Mouse (Mus musculus): ENCODE measurements around the gene Cntn5. TPM values are rescaled to one million over a fixed set of nuclear protein-coding genes. Genes with fewer than 3 reads are reported as not detected.

The Cntn5 gene
- polyA plus RNA-seq, 1 experiment from 2014 or later, result 0.63 TPM

GRCm38 (mm10) chr9:10718986-10719385, 185.6 kb downstream of the Cntn5 start:
- Histone ChIP-seq H3K9me3 (replicated peaks) (no peaks in the 10 kb centered on the region), H3K27me3 (ENCODE audit: low read depth, poor library complexity, severe bottlenecking) (no peaks in the 10 kb centered on the region), H3K36me3 (no peaks in the 10 kb centered on the region), H3K4me1 (no peaks in the 10 kb centered on the region), H3K4me3 (no peak overlapping the region), H3K27ac (replicated peaks) (no peak overlapping the region)
- no peak for DNase-seq (ENCODE audit: low spot score)
- WGBS, result 79% methylated on average over 3 of the region's 3 CpGs

- no peak for DNase-seq (ENCODE audit: low spot score)
- no peaks in the 10 kb centered on the region for H3K4me1 ChIP-seq
Observed at GRCm38 (mm10) chr9:10713641-10714040, 190.9 kb downstream of the Cntn5 start.

DNA sequence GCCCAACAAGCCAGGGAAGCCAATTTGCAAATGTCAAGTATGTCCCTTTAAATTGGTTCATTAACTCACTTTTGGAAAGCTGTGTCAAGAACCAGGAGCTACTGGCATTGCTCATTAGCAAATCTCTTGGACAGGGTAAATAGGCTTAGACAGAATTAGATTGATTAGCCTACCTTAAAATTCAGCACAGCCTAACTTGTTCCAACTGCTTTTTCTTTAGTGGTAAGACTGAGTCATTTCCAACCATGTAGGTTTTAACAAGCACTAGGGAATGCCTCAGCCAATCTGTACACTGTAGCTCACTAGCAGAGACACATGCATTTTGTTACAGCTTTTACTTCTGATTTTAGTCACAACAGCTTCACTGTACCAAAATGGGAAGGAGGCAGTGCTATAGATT, 222.9 kb downstream of the Cntn5 start:
- H3K4me1 ChIP-seq, result no peaks in the 10 kb centered on the region
- no peak overlapping the region for H3K4me3 ChIP-seq
- no peak overlapping the region for H3K27ac ChIP-seq (replicated peaks)
- H3K36me3 ChIP-seq, result no peaks in the 10 kb centered on the region
- H3K9me3 ChIP-seq (replicated peaks), result no peaks in the 10 kb centered on the region
- no peaks in the 10 kb centered on the region for H3K27me3 ChIP-seq (ENCODE audit: low read depth, poor library complexity, severe bottlenecking)
- no peak for DNase-seq (ENCODE audit: low spot score)

More at GRCm38 (mm10) chr9:10713641-10714040, 190.9 kb downstream of the Cntn5 start:
- no peak overlapping the region for H3K27ac ChIP-seq (replicated peaks)
- no peaks in the 10 kb centered on the region for H3K27me3 ChIP-seq (ENCODE audit: low read depth, poor library complexity, severe bottlenecking)
- no peak overlapping the region for H3K4me3 ChIP-seq
- 10% methylated on average over 1 of the region's 1 CpGs for WGBS
- no peaks in the 10 kb centered on the region for H3K36me3 ChIP-seq
- H3K9me3 ChIP-seq (replicated peaks), result no peaks in the 10 kb centered on the region

GRCm38 (mm10) chr9:10681181-10681580, 223.4 kb downstream of the Cntn5 start:
- DNase-seq (ENCODE audit: low spot score), result no peak
- Histone ChIP-seq H3K27me3 (ENCODE audit: low read depth, poor library complexity, severe bottlenecking) (no peaks in the 10 kb centered on the region), H3K36me3 (no peaks in the 10 kb centered on the region), H3K9me3 (replicated peaks) (no peaks in the 10 kb centered on the region), H3K4me1 (no peaks in the 10 kb centered on the region), H3K27ac (replicated peaks) (no peak overlapping the region), H3K4me3 (no peak overlapping the region)
- 91% methylated on average over 3 of the region's 3 CpGs for WGBS

GRCm38 (mm10) chr9:10668676-10669075, 235.9 kb downstream of the Cntn5 start:
- 84% methylated on average over 3 of the region's 3 CpGs for WGBS
- H3K27ac ChIP-seq (replicated peaks), result no peak overlapping the region
- no peaks in the 10 kb centered on the region for H3K27me3 ChIP-seq (ENCODE audit: low read depth, poor library complexity, severe bottlenecking)
- no peaks in the 10 kb centered on the region for H3K9me3 ChIP-seq (replicated peaks)
- H3K4me3 ChIP-seq, result no peak overlapping the region
- no peaks in the 10 kb centered on the region for H3K36me3 ChIP-seq
- DNase-seq (ENCODE audit: low spot score), result no peak
- H3K4me1 ChIP-seq, result no peaks in the 10 kb centered on the region

- DNase-seq (ENCODE audit: low spot score), result no peak
- Histone ChIP-seq H3K9me3 (replicated peaks) (no peaks in the 10 kb centered on the region), H3K4me1 (no peaks in the 10 kb centered on the region), H3K36me3 (no peaks in the 10 kb centered on the region), H3K27me3 (ENCODE audit: low read depth, poor library complexity, severe bottlenecking) (no peaks in the 10 kb centered on the region), H3K4me3 (no peak overlapping the region), H3K27ac (replicated peaks) (no peak overlapping the region)
- WGBS, result 65% methylated on average over 4 of the region's 4 CpGs
Observed at GRCm38 (mm10) chr9:10667438-10667837, 237.1 kb downstream of the Cntn5 start.

DNA sequence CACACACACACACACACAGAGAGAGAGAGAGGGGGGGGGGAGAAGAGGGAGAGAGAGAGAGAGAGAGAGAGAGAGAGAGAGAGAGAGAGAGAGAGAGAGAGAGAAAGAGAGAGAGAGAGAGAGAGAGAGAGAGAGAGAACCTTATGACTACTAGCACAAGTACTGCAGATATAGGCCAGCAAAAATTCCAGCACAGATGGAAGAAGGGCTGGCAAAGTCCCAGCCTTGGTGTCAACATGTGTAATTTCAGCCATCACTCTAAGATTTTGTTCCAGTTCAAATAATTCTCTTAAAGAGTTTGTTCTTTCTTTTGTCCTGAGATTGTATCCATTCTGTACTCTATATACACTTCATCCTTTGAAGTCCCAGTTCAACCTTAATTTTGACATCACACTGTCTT, 238.8 kb downstream of the Cntn5 start:
- no peaks in the 10 kb centered on the region for H3K4me1 ChIP-seq
- no peak overlapping the region for H3K4me3 ChIP-seq
- H3K36me3 ChIP-seq, result no peaks in the 10 kb centered on the region
- H3K9me3 ChIP-seq (replicated peaks), result no peaks in the 10 kb centered on the region
- no peak for DNase-seq (ENCODE audit: low spot score)
- no peaks in the 10 kb centered on the region for H3K27me3 ChIP-seq (ENCODE audit: low read depth, poor library complexity, severe bottlenecking)
- no peak overlapping the region for H3K27ac ChIP-seq (replicated peaks)

DNA sequence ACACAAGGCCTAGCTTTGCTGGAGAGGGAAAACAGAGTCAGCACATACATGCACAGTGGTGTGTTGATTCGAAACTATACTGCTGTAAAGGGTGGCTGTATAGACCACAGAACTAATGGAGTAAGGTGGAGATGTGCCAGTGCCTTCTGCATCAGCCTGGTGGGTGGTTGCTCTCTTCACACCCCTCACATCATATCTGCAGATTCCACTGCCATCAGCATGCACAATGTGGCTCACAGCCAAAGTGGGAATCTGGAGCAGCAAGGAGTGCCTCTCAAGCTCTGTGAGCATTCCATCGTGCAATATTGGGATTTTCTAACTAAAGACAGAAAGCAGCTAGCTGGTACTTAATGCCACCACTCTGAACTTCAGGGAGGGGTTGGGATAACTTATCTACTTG, 241.5 kb downstream of the Cntn5 start:
- WGBS, result 80% methylated on average over 2 of the region's 2 CpGs
- H3K9me3 ChIP-seq (replicated peaks), result no peaks in the 10 kb centered on the region
- no peaks in the 10 kb centered on the region for H3K27me3 ChIP-seq (ENCODE audit: low read depth, poor library complexity, severe bottlenecking)
- H3K36me3 ChIP-seq, result no peaks in the 10 kb centered on the region
- no peak for DNase-seq (ENCODE audit: low spot score)
- no peak overlapping the region for H3K27ac ChIP-seq (replicated peaks)
- no peaks in the 10 kb centered on the region for H3K4me1 ChIP-seq
- no peak overlapping the region for H3K4me3 ChIP-seq

DNA sequence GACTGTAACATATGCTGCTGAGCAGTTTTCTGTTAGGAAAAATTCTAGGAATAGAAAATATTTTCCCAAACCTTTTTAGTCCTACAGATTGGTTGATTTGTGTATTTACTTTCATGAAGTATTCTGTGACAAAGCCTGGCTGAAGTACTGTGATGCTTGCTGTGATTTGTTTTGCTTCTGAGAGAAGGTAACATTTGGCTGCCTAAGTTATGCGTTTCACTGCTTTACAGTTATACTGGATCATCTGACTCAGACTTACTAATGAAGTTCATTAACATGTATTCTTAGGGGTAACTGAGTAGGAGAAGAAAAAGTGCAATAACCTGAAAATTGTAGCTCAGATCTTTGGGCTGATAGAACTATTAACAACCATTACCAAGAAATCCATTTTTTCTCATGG, 245.1 kb downstream of the Cntn5 start:
- DNase-seq (ENCODE audit: low spot score), result no peak
- H3K27me3 ChIP-seq (ENCODE audit: low read depth, poor library complexity, severe bottlenecking), result no peaks in the 10 kb centered on the region
- no peak overlapping the region for H3K4me3 ChIP-seq
- no peaks in the 10 kb centered on the region for H3K4me1 ChIP-seq
- 83% methylated on average over 1 of the region's 1 CpGs for WGBS
- no peaks in the 10 kb centered on the region for H3K36me3 ChIP-seq
- no peak overlapping the region for H3K27ac ChIP-seq (replicated peaks)
- no peaks in the 10 kb centered on the region for H3K9me3 ChIP-seq (replicated peaks)

- Histone ChIP-seq H3K4me1 (no peaks in the 10 kb centered on the region), H3K27me3 (ENCODE audit: low read depth, poor library complexity, severe bottlenecking) (no peaks in the 10 kb centered on the region), H3K4me3 (no peak overlapping the region), H3K27ac (replicated peaks) (no peak overlapping the region), H3K9me3 (replicated peaks) (no peaks in the 10 kb centered on the region), H3K36me3 (no peaks in the 10 kb centered on the region)
- 82% methylated on average over 1 of the region's 1 CpGs for WGBS
- no peak for DNase-seq (ENCODE audit: low spot score)
Observed at GRCm38 (mm10) chr9:10658086-10658485, 246.5 kb downstream of the Cntn5 start.

GRCm38 (mm10) chr9:10657144-10657748, 247.3 kb downstream of the Cntn5 start:
- WGBS, result 76% methylated on average over 4 of the region's 4 CpGs
- Histone ChIP-seq H3K4me1 (no peaks in the 10 kb centered on the region), H3K36me3 (no peaks in the 10 kb centered on the region), H3K27me3 (ENCODE audit: low read depth, poor library complexity, severe bottlenecking) (no peaks in the 10 kb centered on the region), H3K9me3 (replicated peaks) (no peaks in the 10 kb centered on the region), H3K27ac (replicated peaks) (no peak overlapping the region), H3K4me3 (no peak overlapping the region)
- no peak for DNase-seq (ENCODE audit: low spot score)

DNA sequence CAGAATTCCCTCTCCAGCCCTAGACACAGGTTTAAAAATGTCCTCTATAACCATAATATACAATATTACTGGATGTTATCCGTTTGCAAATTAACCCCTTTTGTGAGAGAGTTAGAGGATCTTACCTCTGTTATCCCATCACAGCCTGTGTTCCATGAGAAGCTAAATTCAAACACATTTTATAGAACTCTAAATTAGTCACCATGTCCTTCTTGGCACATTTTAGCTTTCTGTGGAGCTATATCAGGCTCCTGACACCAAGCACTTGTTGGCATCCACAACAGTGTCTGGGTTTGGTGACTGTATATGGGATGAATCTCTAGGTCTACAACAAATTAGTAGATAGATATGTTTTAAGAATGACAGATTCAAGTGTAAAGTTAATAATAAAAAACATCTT, 253.9 kb downstream of the Cntn5 start:
- Histone ChIP-seq H3K4me3 (no peak overlapping the region), H3K9me3 (replicated peaks) (no peaks in the 10 kb centered on the region), H3K27ac (replicated peaks) (no peak overlapping the region), H3K27me3 (ENCODE audit: low read depth, poor library complexity, severe bottlenecking) (no peaks in the 10 kb centered on the region), H3K4me1 (no peaks in the 10 kb centered on the region), H3K36me3 (no peaks in the 10 kb centered on the region)
- no peak for DNase-seq (ENCODE audit: low spot score)
- 92% methylated on average over 1 of the region's 1 CpGs for WGBS

DNA sequence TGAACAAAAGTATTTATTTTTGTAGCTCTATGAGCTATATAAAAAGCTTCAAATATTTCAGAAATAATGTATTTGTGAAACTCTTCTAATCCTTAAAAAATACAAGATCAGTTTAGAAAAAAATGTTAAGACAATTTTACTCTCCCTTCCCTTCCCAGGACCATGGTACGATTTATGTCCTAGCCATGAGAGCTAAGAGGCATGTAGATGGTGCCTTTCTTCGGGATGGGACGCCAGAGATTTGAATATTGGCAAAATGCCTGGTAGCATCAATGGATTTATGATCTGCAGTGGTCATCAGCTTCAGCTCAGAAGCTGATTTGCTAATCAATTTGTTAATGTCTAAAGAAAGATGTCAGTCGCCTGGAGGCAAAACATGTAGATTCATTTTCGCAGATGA, 258.6 kb downstream of the Cntn5 start:
- Histone ChIP-seq H3K36me3 (no peaks in the 10 kb centered on the region), H3K4me3 (no peak overlapping the region), H3K9me3 (replicated peaks) (no peaks in the 10 kb centered on the region), H3K27me3 (ENCODE audit: low read depth, poor library complexity, severe bottlenecking) (no peaks in the 10 kb centered on the region), H3K4me1 (peaks cover 7% of the 10 kb centered on the region; the same call in 1 of the 2 replicates), H3K27ac (replicated peaks) (no peak overlapping the region)
- DNase-seq (ENCODE audit: low spot score), result no peak
- WGBS, result 86% methylated on average over 5 of the region's 5 CpGs

Data from midbrain, embryonic 10.5 days (tissue).